Mouse (Mus musculus): ENCODE data around the gene Acan. TPM values are rescaled to one million over a fixed set of nuclear protein-coding genes. Genes with fewer than 3 reads are reported as not detected.

Gene Acan
- polyA plus RNA-seq, 1 experiment from 2014 or later, result 0.04 TPM

GRCm38 (mm10) chr7:79147931-79148653, 94.8 kb downstream of the Acan start:
- peaks cover 7% of the 10 kb centered on the region; the same call in 1 of the 2 replicates for H3K4me1 ChIP-seq (ENCODE audit: control insufficient read depth, insufficient read depth, low read length)
- H3K36me3 ChIP-seq (ENCODE audit: control insufficient read depth, insufficient read depth, low read length), result peaks cover 4% of the 10 kb centered on the region; the same call in 1 of the 2 replicates
- H3K4me3 ChIP-seq (ENCODE audit: low read depth, low read length), result peak overlapping the region; percentile 48
- ATAC-seq (no peak), DNase-seq (ENCODE audit: low spot score) (no peak)
- H3K27me3 ChIP-seq (replicated peaks; ENCODE audit: control insufficient read depth, insufficient read depth, low read length), result no peaks in the 10 kb centered on the region
- no peaks in the 10 kb centered on the region for H3K9me3 ChIP-seq (replicated peaks; ENCODE audit: control insufficient read depth, low read length)
- peak overlapping the region; percentile 61 for H3K9ac ChIP-seq (ENCODE audit: low read length)
- peak overlapping the region; percentile 70 for H3K4me2 ChIP-seq (ENCODE audit: low read length)
- H3K27ac ChIP-seq (ENCODE audit: low read depth, low read length), result no peak overlapping the region
- WGBS, result 2% methylated on average over 20 of the region's 20 CpGs

GRCm38 (mm10) chr7:79148711-79149266, 95.5 kb downstream of the Acan start, which contains the start of gene Mfge8:
TSS of gene Mfge8 (minus strand) at chr7:79149060.
- Histone ChIP-seq H3K27ac (ENCODE audit: low read depth, low read length) (no peak within 1 kb of the TSS), H3K4me2 (ENCODE audit: low read length) (peak within 1 kb of the TSS; percentile 70), H3K4me3 (ENCODE audit: low read depth, low read length) (peak within 1 kb of the TSS; percentile 48), H3K27me3 (replicated peaks; ENCODE audit: control insufficient read depth, insufficient read depth, low read length) (no peaks in the 10 kb centered on the region), H3K9me3 (replicated peaks; ENCODE audit: control insufficient read depth, low read length) (no peaks in the 10 kb centered on the region), H3K36me3 (ENCODE audit: control insufficient read depth, insufficient read depth, low read length) (0 out of 2 replicates have a peak, but pooled peaks cover 1% of the 10 kb centered on the region), H3K9ac (ENCODE audit: low read length) (peak within 1 kb of the TSS; percentile 61), H3K4me1 (ENCODE audit: control insufficient read depth, insufficient read depth, low read length) (peaks cover 7% of the 10 kb centered on the region; the same call in 1 of the 2 replicates)
- ATAC-seq (peak; percentile 95), DNase-seq (ENCODE audit: low spot score) (peak; percentile 90)
- WGBS, result under 1% methylated on average over 39 of the region's 39 CpGs

DNA sequence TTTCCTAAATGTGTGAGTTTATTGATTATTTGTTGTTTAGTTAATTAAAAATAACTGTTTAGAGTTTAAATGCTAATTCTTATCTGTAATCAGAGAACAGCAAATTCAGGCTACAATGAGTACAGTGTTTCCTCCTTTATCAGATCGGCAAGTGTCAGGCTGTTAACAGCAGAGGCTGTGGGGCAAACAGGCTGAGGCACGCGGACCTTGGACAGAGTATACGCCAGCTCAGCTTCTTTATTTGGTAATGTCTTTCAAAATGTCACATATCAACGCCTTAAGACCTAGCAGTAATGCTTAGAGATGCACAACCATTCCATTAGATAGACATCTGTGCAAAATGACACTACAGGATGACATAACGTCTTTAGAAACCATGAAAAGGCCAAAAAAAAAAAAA, 96.2 kb downstream of the Acan start:
- Histone ChIP-seq H3K9ac (ENCODE audit: low read length) (no peak overlapping the region), H3K4me3 (ENCODE audit: low read depth, low read length) (no peak overlapping the region), H3K36me3 (ENCODE audit: control insufficient read depth, insufficient read depth, low read length) (no peaks in the 10 kb centered on the region), H3K4me2 (ENCODE audit: low read length) (no peak overlapping the region), H3K27ac (ENCODE audit: low read depth, low read length) (no peak overlapping the region), H3K4me1 (ENCODE audit: control insufficient read depth, insufficient read depth, low read length) (peaks cover 7% of the 10 kb centered on the region; the same call in 1 of the 2 replicates), H3K27me3 (replicated peaks; ENCODE audit: control insufficient read depth, insufficient read depth, low read length) (no peaks in the 10 kb centered on the region), H3K9me3 (replicated peaks; ENCODE audit: control insufficient read depth, low read length) (no peaks in the 10 kb centered on the region)
- no peak for DNase-seq (ENCODE audit: low spot score)
- 62% methylated on average over 6 of the region's 6 CpGs for whole genome bisulfite sequencing
- ATAC-seq, result no peak; the same call in 1 of the 2 replicates

GRCm38 (mm10) chr7:79159406-79159805, 106.1 kb downstream of the Acan start:
- Histone ChIP-seq H3K9ac (ENCODE audit: low read length) (no peak overlapping the region), H3K4me2 (ENCODE audit: low read length) (no peak overlapping the region), H3K27me3 (replicated peaks; ENCODE audit: control insufficient read depth, insufficient read depth, low read length) (no peaks in the 10 kb centered on the region), H3K4me3 (ENCODE audit: low read depth, low read length) (no peak overlapping the region), H3K27ac (ENCODE audit: low read depth, low read length) (no peak overlapping the region), H3K36me3 (ENCODE audit: control insufficient read depth, insufficient read depth, low read length) (no peaks in the 10 kb centered on the region), H3K4me1 (ENCODE audit: control insufficient read depth, insufficient read depth, low read length) (no peaks in the 10 kb centered on the region), H3K9me3 (replicated peaks; ENCODE audit: control insufficient read depth, low read length) (0 out of 2 replicates have a peak, but pooled peaks cover 3% of the 10 kb centered on the region)
- no peak for DNase-seq (ENCODE audit: low spot score)
- no peak for ATAC-seq
- 79% methylated on average over 1 of the region's 1 CpGs for WGBS

Other genes starting within 250 kb of the Acan start
- 18.7 and 20.5 TPM in 2 replicates for gene Det1, start 206.2 kb upstream of the Acan start, polyA plus RNA-seq (2014; fragmentation: Nextera tagmentation; extraction: Ambion mirVana)
- gene Aen, start 157.6 kb upstream of the Acan start, polyA plus RNA-seq (2014; fragmentation: Nextera tagmentation; extraction: Ambion mirVana), result 42.2 and 44.0 TPM in 2 replicates
- gene Isg20, start 140.1 kb upstream of the Acan start, polyA plus RNA-seq (2014; fragmentation: Nextera tagmentation; extraction: Ambion mirVana), result 0.65 and 1.6 TPM in 2 replicates
- 2.1 and 2.7 TPM in 2 replicates for gene Hapln3, start 77.5 kb downstream of the Acan start, polyA plus RNA-seq (2014; fragmentation: Nextera tagmentation; extraction: Ambion mirVana)
- 156 and 176 TPM in 2 replicates for gene Mfge8, start 95.6 kb downstream of the Acan start, polyA plus RNA-seq (2014; fragmentation: Nextera tagmentation; extraction: Ambion mirVana)
- gene Abhd2, start 219.7 kb downstream of the Acan start, polyA plus RNA-seq (2014; fragmentation: Nextera tagmentation; extraction: Ambion mirVana), result 22.3 and 23.5 TPM in 2 replicates